Mouse (Mus musculus) regulatory T cell (primary cell): ENCODE data around the gene Grm5.

ENCODE experiments used
- in situ Hi-C: fragments of 300-600 bp; cut with MboI, MseI; formaldehyde crosslinking; loops from one replicate; pipeline ENCODE4 v1.15.1; 2025; ENCODE audit warnings: high pct_unique_total_duplicates

Gene Grm5

GRCm38 (mm10) chr7:88159542-88160241 is 575.7 kb downstream of the Grm5 start:
- in situ Hi-C loops = no loop called here

- in situ Hi-C loops = no loop called here
These were observed 577.6 kb downstream of the Grm5 start for GRCm38 (mm10) chr7:88161586-88161985.
